Mouse (Mus musculus) spleen, adult 10 weeks (tissue): Measurements from ENCODE around the gene Entr1. TPM values are rescaled to one million over a fixed set of nuclear protein-coding genes. Genes with fewer than 3 reads are reported as not detected.

Experiments used
- polyA plus RNA-seq: library from polyadenylated mRNA; stranded (reverse); fragments of 350-450 nt; fragmentation: Illumina TruSeq; extraction: RNeasy Lipid Tissue Mini Kit (QIAGEN cat#74804); gene quantifications from one replicate; pipeline ENCODE4 v1.2.3, GENCODE M21; 2015; ENCODE audit warnings: low replicate concordance; ENCODE audit not compliant: insufficient read depth

Gene Entr1
- 103 TPM for polyA plus RNA-seq

DNA sequence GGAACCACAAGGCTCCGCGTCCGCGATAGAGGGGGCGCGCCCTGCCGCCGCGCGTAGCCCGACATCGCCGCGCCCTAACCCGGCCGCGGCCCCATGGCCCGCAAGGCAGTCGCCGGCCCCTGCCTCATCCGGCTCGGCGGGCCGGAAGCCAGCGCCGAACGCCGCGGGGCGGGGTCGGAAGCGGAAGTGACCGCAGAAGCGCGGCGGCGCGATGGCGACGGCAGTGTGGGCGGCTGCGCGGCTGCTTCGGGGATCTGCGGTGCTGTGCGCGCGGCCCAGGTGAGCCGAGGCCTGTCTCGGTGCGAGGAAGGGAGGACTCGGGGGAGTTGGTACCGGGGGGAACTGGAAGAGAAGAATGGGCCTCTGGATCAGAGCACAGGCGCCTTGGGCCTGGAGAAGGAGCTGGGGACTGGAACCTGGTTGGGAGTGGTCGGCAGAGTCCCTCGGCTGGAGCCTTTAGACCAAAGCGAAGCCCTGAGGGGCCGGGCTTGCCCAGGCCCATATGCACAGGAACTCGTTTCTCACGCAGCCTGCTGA, at the start of gene Entr1, which contains the start of gene Pmpca:
Gene Entr1 (minus strand): TSS at position 163 of the 537 bp plus-strand sequence.
Gene Pmpca (plus strand): TSS at position 186 of the 537 bp plus-strand sequence.

DNA sequence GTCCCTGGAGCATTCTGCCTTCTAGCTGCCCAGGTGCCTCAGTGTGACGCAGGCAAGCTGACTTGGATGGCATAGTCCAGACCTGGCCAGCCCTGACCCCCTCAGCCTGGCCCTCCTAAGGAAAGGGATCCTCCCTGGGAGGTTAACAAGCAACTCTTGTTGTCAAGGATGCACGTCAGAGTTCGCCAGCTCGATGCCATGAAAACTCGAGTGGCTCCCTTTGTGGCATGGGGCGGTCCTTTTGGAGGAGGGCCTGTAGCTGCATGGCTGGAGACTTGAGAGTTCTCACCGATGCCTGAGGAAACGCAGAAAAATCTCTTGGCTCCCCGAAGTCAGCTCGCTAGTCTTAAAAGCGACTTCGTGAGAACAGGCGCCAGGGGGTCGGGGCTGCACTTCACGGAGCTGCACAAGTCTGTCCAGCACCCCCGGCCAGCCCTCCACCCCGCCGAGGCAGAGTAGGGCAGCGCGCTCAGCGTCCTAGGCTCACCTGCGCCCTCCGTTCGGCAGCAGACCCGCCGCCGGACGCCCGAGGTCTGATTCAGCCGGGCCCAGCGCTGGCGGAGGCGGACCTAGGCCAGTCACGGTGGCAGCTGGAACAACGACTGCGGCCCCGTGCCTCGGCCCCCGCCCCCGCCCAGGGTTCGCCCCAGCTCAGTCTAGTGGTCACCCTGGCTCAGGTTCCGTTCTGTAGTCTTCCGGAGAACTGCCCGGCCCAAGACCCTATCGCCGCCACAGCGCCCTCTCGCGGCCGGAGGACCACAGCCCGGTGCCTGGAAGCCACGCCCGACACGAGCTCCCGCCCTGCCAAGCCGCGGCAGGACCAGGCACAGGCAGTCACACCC, 19.6 kb upstream of the Entr1 start, which contains the start of gene Inpp5e:
Gene Inpp5e (minus strand): TSS at position 689 of the 842 bp plus-strand sequence.

DNA sequence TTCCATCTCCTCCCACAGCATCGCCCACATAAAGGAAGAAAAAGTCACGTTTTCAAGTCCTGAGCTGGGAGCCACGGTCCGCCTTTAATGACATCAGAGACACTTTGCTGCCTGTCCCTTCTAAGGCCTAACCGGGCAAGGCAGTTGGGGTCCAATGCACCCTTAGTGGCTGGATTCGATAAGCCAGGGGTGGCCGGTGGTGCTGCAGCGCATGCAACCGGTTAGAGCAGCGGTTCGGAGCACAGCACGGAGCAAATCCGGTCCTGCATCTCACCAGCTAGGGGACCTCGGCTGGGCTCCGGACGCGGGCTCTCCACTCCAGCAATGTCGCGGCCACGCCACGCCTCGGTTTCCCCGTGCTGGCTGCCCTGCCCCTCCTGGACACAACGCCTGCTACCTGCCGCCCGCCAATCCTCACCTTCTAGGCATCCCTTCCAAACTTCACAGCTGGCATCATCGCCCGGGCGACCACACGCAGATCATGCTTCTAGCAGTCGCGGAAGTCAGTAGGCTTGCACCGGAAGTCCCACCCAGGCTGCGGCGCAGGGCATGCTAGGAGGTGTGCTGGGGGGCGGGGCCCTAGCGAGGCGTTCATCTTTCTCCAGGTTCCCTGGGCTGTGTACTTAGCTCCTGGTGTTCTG, 8.9 kb downstream of the Entr1 start, which contains the start of gene Snapc4:
Gene Snapc4 (minus strand): TSS at position 523 of the 641 bp plus-strand sequence.

DNA sequence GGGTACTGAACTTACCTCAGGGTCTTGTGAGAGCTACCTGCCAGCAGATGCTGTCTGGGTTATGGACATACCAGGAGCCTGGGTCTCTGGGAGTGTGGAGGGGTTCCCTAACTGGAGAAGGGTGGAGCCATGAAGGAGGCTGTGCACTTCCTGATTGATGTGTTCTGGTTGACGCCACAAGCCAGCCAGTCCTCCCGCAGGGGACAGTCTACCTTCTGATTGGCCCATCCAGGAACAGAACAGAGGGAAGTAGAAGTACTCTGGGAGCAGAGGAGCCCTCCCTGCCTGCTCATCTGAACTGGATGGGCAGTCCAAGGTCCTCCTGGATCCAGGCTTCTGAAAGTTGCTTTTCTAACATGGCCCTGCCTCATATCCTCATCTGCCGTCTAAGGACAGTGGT, 28.3 kb downstream of the Entr1 start, which contains the start of gene Card9:
Gene Card9 (minus strand): TSS at position 147 of the 400 bp plus-strand sequence.

DNA sequence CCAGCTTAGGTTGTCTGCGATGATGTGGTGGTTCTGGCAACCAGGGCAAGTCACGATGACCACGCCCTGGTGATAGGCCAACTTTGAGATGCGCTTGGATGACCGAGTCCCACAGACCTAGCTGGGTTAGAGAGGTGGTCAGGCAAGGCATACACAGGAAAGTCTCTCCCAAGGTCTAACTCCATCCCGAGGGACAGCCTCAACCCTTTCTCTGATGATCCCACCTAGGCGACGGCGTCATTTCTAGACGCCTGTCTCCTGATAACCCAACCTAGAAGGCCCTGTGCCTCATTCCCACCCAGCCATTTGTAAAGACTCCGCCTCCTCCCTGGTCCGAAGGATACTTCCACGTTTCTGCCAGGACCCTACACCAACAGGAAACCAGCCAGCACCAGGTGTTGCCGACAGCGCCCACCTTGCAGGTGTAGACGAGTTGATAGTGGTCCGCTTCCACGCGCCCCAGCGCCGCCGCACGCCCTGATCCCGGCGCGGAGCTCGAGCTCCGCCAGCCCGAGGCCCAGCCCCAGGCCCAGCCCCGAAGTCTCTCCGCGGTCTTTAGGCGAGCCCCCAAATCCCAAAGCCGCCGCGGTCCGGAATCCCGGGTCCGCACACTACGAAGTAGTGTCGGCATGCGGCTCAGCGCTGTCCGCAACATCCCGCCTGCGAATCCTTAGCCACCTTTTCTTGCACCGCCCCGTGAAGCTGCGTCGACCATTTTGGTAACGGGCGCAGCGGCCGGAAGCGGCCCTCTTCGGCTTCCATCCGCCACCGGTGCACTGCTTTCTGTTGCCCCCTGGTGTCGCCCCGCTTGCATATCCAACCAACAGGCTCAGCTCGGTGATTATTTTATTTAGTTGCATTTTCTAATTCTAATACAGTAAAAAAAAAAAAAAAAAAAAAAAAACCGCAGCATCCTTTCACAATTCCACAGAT, 37.5 kb downstream of the Entr1 start, which contains the start of gene Dnlz:
Gene Dnlz (minus strand): TSS at position 753 of the 933 bp plus-strand sequence.

Other genes starting within 250 kb of the Entr1 start
- gene Lhx3, start 181.0 kb downstream of the Entr1 start, polyA plus RNA-seq = not detected
- 6.4 TPM for gene Qsox2, start 151.8 kb downstream of the Entr1 start, polyA plus RNA-seq
- not detected for gene Ccdc187, start 94.8 kb downstream of the Entr1 start, polyA plus RNA-seq
- 6.1 TPM for gene Gpsm1, start 73.8 kb downstream of the Entr1 start, polyA plus RNA-seq
- 8.4 TPM for gene Dnlz, start 37.2 kb downstream of the Entr1 start, polyA plus RNA-seq
- 2.3 TPM for gene Card9, start 28.4 kb downstream of the Entr1 start, polyA plus RNA-seq
- 54.0 TPM for gene Snapc4, start 8.7 kb downstream of the Entr1 start, polyA plus RNA-seq
- 70.0 TPM for gene Pmpca, start within 50 bp of the Entr1 start, polyA plus RNA-seq
- 18.7 TPM for gene Inpp5e, start 19.9 kb upstream of the Entr1 start, polyA plus RNA-seq
- gene Sec16a, start 55.9 kb upstream of the Entr1 start, polyA plus RNA-seq = 67.4 TPM
- gene Notch1, start 127.3 kb upstream of the Entr1 start, polyA plus RNA-seq = 6.8 TPM
- 84.4 TPM for gene Egfl7, start 190.7 kb upstream of the Entr1 start, polyA plus RNA-seq
- not detected for gene Gm20532, start 197.3 kb upstream of the Entr1 start, polyA plus RNA-seq
- gene Agpat2, start 215.1 kb upstream of the Entr1 start, polyA plus RNA-seq = 8.3 TPM
- 0.64 TPM for gene Fam69b, start 239.1 kb upstream of the Entr1 start, polyA plus RNA-seq